Mouse (Mus musculus): ENCODE measurements around the gene B3gntl1.
A peak's percentile ranks its signal among the peaks of the same experiment; 100 is the strongest.
"Not testable (repeated sequence)": the region's sequence is repeated elsewhere in the genome, so short reads cannot be mapped to it uniquely, and the experiment has no call there.

B3gntl1 gene

DNA sequence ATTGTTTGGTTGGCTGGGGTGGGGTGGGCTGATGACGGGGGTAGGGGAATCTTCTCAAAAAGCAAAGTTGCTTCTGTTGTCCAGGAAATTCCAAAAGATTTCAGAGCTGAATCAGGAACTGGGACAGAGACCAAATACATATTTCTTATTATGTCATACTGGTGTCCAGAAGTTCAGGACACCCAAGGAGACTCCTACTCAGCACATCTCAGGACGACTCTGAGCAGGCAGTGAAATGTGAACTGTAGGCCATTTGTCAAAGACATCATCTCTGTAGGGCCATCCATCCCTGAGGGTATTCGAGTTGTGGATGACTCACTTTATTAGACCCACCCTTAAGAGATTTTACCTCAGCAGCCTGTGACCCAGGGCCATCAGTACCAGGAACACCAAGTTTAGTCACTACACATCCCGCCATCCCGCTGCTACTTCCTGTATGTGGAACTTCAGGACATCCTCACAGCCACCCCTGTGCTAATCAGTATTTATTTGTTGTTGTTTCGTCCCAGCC lies 12.6 kb upstream of the B3gntl1 start:
- DNase-seq (ENCODE audit: extremely low spot score, low spot score): no peak

DNA sequence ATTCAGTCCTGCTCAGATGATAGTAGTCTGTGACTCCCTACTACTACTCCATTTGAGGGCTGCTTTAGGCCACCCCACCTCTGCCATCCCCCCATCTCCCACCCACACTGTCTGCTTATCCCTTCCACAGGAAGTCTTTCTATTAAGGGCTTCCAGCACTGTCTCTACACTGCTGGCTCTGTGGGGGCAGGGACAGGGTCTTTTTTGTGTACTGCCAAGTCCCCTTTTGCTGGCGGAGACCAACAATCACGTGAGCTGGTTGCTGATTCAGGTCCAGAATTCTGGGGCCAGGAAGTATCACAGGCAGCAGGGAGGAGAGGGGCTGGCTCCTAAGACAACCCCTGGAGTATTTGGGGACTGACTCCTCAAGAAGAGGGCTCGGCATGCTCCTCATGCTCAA lies 10.3 kb upstream of the B3gntl1 start:
- no peak for DNase-seq (ENCODE audit: extremely low spot score, low spot score)

GRCm38 (mm10) chr11:121680750-121681149 lies 7.8 kb upstream of the B3gntl1 start:
- peak; percentile 17 for DNase-seq (ENCODE audit: extremely low spot score, low spot score)

- DNase-seq (ENCODE audit: extremely low spot score, low spot score): no peak
These were observed 6.6 kb upstream of the B3gntl1 start for GRCm38 (mm10) chr11:121679581-121679980.

GRCm38 (mm10) chr11:121676836-121677235 lies 3.9 kb upstream of the B3gntl1 start:
- no peak for DNase-seq (ENCODE audit: extremely low spot score, low spot score)

- DNase-seq (ENCODE audit: extremely low spot score, low spot score): no peak
These were observed 676 bp upstream of the B3gntl1 start for GRCm38 (mm10) chr11:121673629-121674028.

DNA sequence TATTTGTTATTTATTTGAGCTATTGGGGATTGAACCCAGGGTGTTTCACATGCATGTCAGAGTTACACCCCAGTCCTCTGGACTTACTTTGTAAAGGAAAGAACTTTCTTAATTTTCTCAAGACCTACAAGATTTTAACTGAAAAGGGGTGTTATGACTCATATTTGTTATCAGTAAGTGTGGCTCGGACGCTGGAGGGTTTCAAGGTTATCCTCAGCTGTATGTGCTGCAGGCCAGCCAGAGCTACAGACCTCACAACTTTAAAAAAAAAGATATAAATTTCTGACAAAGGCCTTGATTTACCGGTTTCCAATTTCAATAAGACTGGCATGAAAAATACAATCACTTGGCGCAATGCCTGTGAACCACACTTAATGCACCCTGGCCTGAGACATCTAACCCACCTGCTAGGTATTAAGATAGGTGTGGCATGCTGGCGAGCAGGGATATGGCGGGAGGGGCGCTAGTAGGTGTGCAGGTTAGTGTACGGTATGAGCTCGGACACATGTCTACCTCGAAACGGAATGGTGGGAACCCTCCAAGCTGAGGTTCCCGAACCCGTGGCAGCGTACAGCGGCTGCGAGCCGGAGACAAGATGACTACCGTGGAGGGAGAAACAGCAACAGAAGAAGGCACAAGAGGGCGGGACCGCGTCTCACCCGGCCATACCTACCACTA lies 502 bp downstream of the B3gntl1 start:
- DNase-seq (ENCODE audit: extremely low spot score, low spot score): no peak

DNA sequence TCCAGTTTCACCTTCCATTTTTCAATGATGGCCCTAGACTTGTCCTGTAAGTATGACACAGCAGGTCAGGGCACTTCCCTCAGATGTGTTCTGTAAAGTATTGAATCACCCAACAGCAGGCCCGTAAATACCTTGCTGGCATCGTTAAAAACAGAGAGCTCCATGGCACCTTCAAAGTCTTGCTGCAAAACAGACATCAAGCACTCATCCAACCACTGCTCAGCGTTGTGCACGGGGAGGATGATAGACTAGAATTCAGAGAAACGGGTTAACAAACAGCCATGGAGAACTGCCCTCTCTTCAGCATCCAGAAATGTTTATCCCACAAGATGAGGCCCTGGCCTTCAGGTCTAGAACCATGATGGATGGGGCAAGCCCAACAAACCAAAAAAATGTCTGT lies 2.0 kb downstream of the B3gntl1 start:
- DNase-seq (ENCODE audit: extremely low spot score, low spot score): no peak

- no peak for DNase-seq (ENCODE audit: extremely low spot score, low spot score)
These were observed 4.2 kb downstream of the B3gntl1 start for GRCm38 (mm10) chr11:121668776-121669175.

GRCm38 (mm10) chr11:121667541-121667940 lies 5.4 kb downstream of the B3gntl1 start:
- no peak for DNase-seq (ENCODE audit: extremely low spot score, low spot score)

DNA sequence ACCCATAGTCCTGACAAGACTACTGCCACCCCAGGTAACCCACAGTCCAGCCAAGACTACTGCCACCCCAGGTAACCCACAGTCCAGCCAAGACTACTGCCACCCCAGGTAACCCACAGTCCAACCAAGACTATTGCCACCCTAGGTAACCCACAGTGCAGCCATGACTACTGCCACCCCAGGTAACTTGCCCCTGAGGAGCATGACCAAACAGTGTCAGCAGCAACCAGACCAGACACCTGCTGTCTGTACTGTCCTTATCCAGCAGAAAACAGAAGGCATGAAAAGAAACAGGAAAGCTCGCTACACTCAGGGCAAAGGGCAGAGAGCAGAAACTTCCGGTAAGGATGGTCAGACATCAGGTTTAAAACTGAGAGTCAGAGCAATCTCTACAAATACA lies 11.8 kb downstream of the B3gntl1 start:
- no peak for DNase-seq (ENCODE audit: extremely low spot score, low spot score)

DNA sequence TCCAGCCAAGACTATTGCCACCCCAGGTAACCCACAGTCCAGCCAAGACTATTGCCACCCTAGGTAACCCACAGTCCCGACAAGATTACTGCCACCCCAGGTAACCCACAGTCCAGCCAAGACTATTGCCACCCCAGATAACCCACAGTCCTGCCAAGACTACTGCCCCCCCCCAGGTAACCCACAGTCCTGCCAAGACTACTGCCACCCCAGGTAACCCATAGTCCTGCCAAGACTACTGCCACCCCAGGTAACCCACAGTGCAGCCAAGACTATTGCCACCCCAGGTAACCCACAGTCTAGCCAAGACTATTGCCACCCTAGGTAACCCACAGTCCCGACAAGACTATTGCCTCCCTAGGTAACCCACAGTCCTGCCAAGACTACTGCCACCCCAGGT lies 12.3 kb downstream of the B3gntl1 start:
- DNase-seq (ENCODE audit: extremely low spot score, low spot score): not testable (repeated sequence)

GRCm38 (mm10) chr11:121658151-121658550 lies 14.8 kb downstream of the B3gntl1 start:
- no peak for DNase-seq (ENCODE audit: extremely low spot score, low spot score)

DNA sequence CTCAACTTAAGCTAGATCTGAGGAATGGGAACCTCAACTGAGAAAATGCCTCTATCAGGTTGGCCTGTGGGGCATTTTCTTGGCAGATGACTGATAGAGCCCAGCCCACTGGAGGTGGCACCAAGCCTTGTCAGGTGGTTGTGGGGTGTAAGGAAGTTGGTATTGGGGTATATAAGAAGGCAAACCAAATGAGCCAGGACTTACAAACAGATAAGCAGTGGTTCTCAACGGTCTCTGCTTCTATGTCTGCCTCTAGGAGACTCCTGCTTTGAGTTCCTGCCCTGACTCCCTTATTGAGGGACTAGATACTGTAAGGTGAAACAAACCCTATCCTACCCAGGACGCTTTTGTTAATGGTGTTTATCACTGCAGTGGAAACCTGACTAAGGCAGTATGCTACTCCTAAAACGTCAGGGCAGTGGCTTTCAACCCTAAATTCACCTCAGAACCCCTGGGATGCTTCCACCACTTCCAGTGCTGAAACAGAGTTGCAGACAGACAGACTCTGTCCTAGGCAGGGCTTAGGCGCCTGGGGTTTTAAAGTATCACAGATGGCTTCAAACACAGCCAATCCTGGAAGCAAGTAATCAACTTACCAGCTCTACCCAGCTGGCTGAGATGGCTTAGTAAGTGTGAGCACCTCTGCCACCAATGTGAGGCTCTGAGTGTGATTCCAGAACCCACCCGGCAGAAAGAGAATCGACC lies 17.0 kb downstream of the B3gntl1 start:
- DNase-seq (ENCODE audit: extremely low spot score, low spot score): no peak

GRCm38 (mm10) chr11:121655166-121655806 lies 17.7 kb downstream of the B3gntl1 start:
- no peak for DNase-seq (ENCODE audit: extremely low spot score, low spot score)

DNA sequence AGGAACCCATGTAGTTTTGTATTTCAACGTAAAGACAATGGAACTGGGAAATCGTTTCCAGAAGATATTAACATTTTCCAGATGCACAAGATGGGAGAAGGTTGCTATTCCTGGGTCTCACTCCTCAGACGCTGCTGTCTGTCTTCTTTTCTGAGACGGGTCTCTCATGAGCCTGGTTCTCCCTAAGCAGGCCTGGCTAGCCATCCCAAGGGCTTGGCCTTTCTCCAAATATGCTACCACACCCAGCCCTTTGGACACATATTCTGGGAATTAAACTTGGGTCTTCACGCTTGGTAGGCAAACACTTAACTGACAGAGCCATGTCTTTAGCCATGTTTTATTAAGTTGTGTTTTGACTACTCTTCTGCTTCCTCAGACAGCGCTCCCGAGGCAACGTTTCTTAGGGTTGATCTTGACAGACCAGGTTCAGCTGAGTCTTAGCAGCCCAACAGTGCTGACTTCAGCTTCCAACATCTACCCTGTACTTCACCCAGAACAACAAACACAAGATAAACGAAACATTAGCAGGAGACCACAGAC lies 18.5 kb downstream of the B3gntl1 start:
- DNase-seq (ENCODE audit: extremely low spot score, low spot score): no peak

DNA sequence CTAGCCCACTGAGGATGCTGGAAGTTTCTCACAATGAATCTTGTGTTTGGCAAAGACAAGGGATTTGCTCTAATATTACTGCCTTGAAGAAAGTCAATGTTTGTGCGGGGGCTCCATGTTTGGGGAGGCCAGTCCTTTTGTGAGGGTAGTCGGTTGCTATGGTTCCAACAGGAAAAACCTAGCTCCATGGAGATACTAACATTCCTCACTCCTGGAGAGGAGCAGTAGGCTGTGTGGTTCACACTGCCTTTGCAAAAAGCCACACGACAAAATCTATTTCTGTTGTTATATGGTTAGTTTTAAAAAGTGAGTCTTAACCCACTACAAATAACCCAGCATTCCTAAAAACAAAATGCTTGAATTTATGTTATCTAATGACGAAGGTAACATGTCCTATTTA lies 19.3 kb downstream of the B3gntl1 start:
- DNase-seq (ENCODE audit: extremely low spot score, low spot score): no peak

GRCm38 (mm10) chr11:121652547-121653305 lies 20.2 kb downstream of the B3gntl1 start:
- DNase-seq (ENCODE audit: extremely low spot score, low spot score): peak; percentile 58

- no peak for DNase-seq (ENCODE audit: extremely low spot score, low spot score)
These were observed 21.0 kb downstream of the B3gntl1 start for GRCm38 (mm10) chr11:121651983-121652382.

GRCm38 (mm10) chr11:121651556-121651955 lies 21.4 kb downstream of the B3gntl1 start:
- DNase-seq (ENCODE audit: extremely low spot score, low spot score): no peak

DNA sequence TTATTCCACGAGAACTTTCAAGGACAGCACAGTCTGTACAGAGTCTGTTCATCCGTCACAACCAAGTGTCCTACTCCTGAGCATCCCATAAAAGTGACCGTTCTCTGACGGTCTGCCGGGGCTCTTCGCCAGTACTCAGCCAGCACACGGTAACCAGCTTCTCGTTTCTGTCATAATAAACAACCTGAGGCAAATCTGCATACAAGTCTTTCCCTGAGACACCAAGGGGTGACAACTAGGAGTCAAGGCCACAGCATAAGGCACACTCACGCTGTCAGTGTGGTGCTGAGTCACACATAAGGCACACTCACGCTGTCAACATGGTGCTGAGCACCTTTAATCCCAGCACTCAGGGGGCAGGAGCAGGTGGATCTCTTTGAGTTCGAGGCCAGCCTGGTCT lies 22.3 kb downstream of the B3gntl1 start:
- DNase-seq (ENCODE audit: extremely low spot score, low spot score): no peak

All from neural tube, embryonic 10.5 days (tissue).